Mouse (Mus musculus) midbrain, embryonic 11.5 days (tissue): Measurements from ENCODE around the gene Pomgnt2. TPM values are rescaled to one million over a fixed set of nuclear protein-coding genes. Genes with fewer than 3 reads are reported as not detected.

ENCODE experiments used
- ATAC-seq: fragments of 200-750 bp; cut with Nextera tagmentation; 2 replicates; pipeline ENCODE4 v1.8.0; 2017; ENCODE audit warnings: moderate TSS enrichment, moderate library complexity; ENCODE audit not compliant: low FRiP score
- DNase-seq: peaks from one replicate; pipeline ENCODE4 v3.0.0; 2015; ENCODE audit warnings: low spot score; ENCODE audit errors: missing footprints
- H3K27ac ChIP-seq: fragments of 300-500 bp; sonication (generic); 2 replicates; pipeline ENCODE4 v1.5.1; 2014; ENCODE audit warnings: low read depth, low read length
- H3K27me3 ChIP-seq: fragments of 300-500 bp; sonication (generic); 2 replicates; pipeline ENCODE4 v1.6.1; 2014; ENCODE audit warnings: mild to moderate bottlenecking, low read length, moderate library complexity, mixed read lengths; ENCODE audit not compliant: control insufficient read depth, insufficient read depth
- H3K36me3 ChIP-seq: fragments of 300-500 bp; sonication (generic); 2 replicates; pipeline ENCODE4 v1.6.1; 2014; ENCODE audit warnings: mild to moderate bottlenecking, low read length, moderate library complexity, mixed read lengths; ENCODE audit not compliant: control insufficient read depth, insufficient read depth
- H3K4me1 ChIP-seq: fragments of 300-500 bp; sonication (generic); 2 replicates; pipeline ENCODE4 v1.6.1; 2014; ENCODE audit warnings: low read length; ENCODE audit not compliant: control insufficient read depth, insufficient read depth
- H3K4me2 ChIP-seq: fragments of 300-500 bp; sonication (generic); 2 replicates; pipeline ENCODE4 v1.6.1; 2014; ENCODE audit warnings: mild to moderate bottlenecking, moderate library complexity
- H3K4me3 ChIP-seq: fragments of 300-500 bp; sonication (generic); 2 replicates; pipeline ENCODE4 v1.5.1; 2014; ENCODE audit warnings: low read depth, low read length
- H3K9ac ChIP-seq: fragments of 300-500 bp; sonication (generic); 2 replicates; pipeline ENCODE4 v1.6.1; 2014; ENCODE audit warnings: low read length
- H3K9me3 ChIP-seq: fragments of 300-500 bp; sonication (generic); 2 replicates; pipeline ENCODE4 v1.6.1; 2016; ENCODE audit warnings: low read length; ENCODE audit not compliant: control insufficient read depth
- WGBS: fragments of 180-500 bp; shearing (Covaris S2); extraction: QIAGEN DNeasy Blood & Tissue Kit; methylation state at CpG from one replicate; pipeline ENCODE4 v1.1.7; 2014; 5-methylcytosine and 5-hydroxymethylcytosine counted together
- polyA plus RNA-seq: library from polyadenylated mRNA; unstranded; fragments of >200 nt; fragmentation: Nextera tagmentation; extraction: Ambion mirVana; gene quantifications from 2 replicates; pipeline ENCODE4 v1.2.1, GENCODE M21; 2014

Pomgnt2 gene
- polyA plus RNA-seq, 1 experiment from 2014 or later, result 9.7 TPM

- no peak overlapping the region for H3K9ac ChIP-seq
- DNase-seq (peak; percentile 93), ATAC-seq (peak; percentile 48)
- no peaks in the 10 kb centered on the region for H3K4me1 ChIP-seq
- no peaks in the 10 kb centered on the region; the same call in 1 of the 2 replicates for H3K36me3 ChIP-seq
- H3K27ac ChIP-seq, result no peak overlapping the region
- no peak overlapping the region for H3K4me2 ChIP-seq
- H3K4me3 ChIP-seq, result no peak overlapping the region
- 57% methylated on average over 15 of the region's 15 CpGs for WGBS
- no peaks in the 10 kb centered on the region for H3K9me3 ChIP-seq
- H3K27me3 ChIP-seq, result no peaks in the 10 kb centered on the region
Observed at GRCm38 (mm10) chr9:121983504-121983903, 13.4 kb downstream of the Pomgnt2 start.

- Histone ChIP-seq H3K9me3 (no peaks in the 10 kb centered on the region), H3K9ac (no peak overlapping the region), H3K27ac (no peak overlapping the region), H3K4me1 (no peaks in the 10 kb centered on the region), H3K4me2 (no peak overlapping the region), H3K36me3 (no peaks in the 10 kb centered on the region; the same call in 1 of the 2 replicates), H3K27me3 (no peaks in the 10 kb centered on the region), H3K4me3 (no peak overlapping the region)
- peak; percentile 65 for DNase-seq
- no peak for ATAC-seq
- 92% methylated on average over 15 of the region's 15 CpGs for WGBS
Observed at GRCm38 (mm10) chr9:121982665-121983064, 14.2 kb downstream of the Pomgnt2 start.

GRCm38 (mm10) chr9:121982214-121982613 lies 14.7 kb downstream of the Pomgnt2 start:
- Histone ChIP-seq H3K36me3 (no peaks in the 10 kb centered on the region; the same call in 1 of the 2 replicates), H3K4me1 (no peaks in the 10 kb centered on the region), H3K4me2 (no peak overlapping the region), H3K4me3 (no peak overlapping the region), H3K27ac (no peak overlapping the region), H3K9me3 (no peaks in the 10 kb centered on the region), H3K9ac (no peak overlapping the region), H3K27me3 (no peaks in the 10 kb centered on the region)
- 96% methylated on average over 22 of the region's 22 CpGs for WGBS
- DNase-seq (no peak), ATAC-seq (no peak)

- Histone ChIP-seq H3K4me1 (no peaks in the 10 kb centered on the region), H3K36me3 (no peaks in the 10 kb centered on the region; the same call in 1 of the 2 replicates), H3K4me3 (no peak overlapping the region), H3K27ac (no peak overlapping the region), H3K9ac (no peak overlapping the region), H3K9me3 (no peaks in the 10 kb centered on the region), H3K27me3 (no peaks in the 10 kb centered on the region), H3K4me2 (no peak overlapping the region)
- WGBS, result 87% methylated on average over 10 of the region's 10 CpGs
- no peak for ATAC-seq
- peak; percentile 61 for DNase-seq
Observed at GRCm38 (mm10) chr9:121981466-121982105, 15.3 kb downstream of the Pomgnt2 start.

GRCm38 (mm10) chr9:121981046-121981445 lies 15.9 kb downstream of the Pomgnt2 start:
- Histone ChIP-seq H3K27ac (no peak overlapping the region), H3K27me3 (no peaks in the 10 kb centered on the region), H3K9ac (no peak overlapping the region), H3K4me1 (no peaks in the 10 kb centered on the region), H3K4me2 (no peak overlapping the region), H3K36me3 (no peaks in the 10 kb centered on the region; the same call in 1 of the 2 replicates), H3K9me3 (no peaks in the 10 kb centered on the region), H3K4me3 (no peak overlapping the region)
- WGBS, result 89% methylated on average over 9 of the region's 9 CpGs
- ATAC-seq (no peak), DNase-seq (no peak)

GRCm38 (mm10) chr9:121975321-121975720 lies 21.6 kb downstream of the Pomgnt2 start:
- no peak overlapping the region for H3K4me3 ChIP-seq
- 78% methylated on average over 2 of the region's 2 CpGs for WGBS
- DNase-seq (peak; percentile 53), ATAC-seq (no peak)
- no peak overlapping the region for H3K27ac ChIP-seq
- no peaks in the 10 kb centered on the region for H3K36me3 ChIP-seq
- no peaks in the 10 kb centered on the region for H3K4me1 ChIP-seq
- no peak overlapping the region for H3K4me2 ChIP-seq
- no peaks in the 10 kb centered on the region for H3K9me3 ChIP-seq
- H3K27me3 ChIP-seq, result no peaks in the 10 kb centered on the region
- no peak overlapping the region for H3K9ac ChIP-seq

- Histone ChIP-seq H3K27ac (no peak overlapping the region), H3K9me3 (no peaks in the 10 kb centered on the region), H3K4me3 (no peak overlapping the region), H3K27me3 (no peaks in the 10 kb centered on the region), H3K9ac (no peak overlapping the region), H3K4me2 (no peak overlapping the region), H3K36me3 (no peaks in the 10 kb centered on the region), H3K4me1 (no peaks in the 10 kb centered on the region)
- WGBS, result 89% methylated on average over 12 of the region's 12 CpGs
- ATAC-seq, result no peak
- peak; percentile 47 for DNase-seq
Observed at GRCm38 (mm10) chr9:121974141-121974986, 22.5 kb downstream of the Pomgnt2 start.

GRCm38 (mm10) chr9:121973207-121973606 lies 23.7 kb downstream of the Pomgnt2 start:
- Histone ChIP-seq H3K4me1 (no peaks in the 10 kb centered on the region), H3K4me2 (no peak overlapping the region), H3K36me3 (no peaks in the 10 kb centered on the region), H3K9ac (no peak overlapping the region), H3K9me3 (no peaks in the 10 kb centered on the region), H3K4me3 (no peak overlapping the region), H3K27ac (no peak overlapping the region), H3K27me3 (no peaks in the 10 kb centered on the region)
- DNase-seq, result peak; percentile 28
- WGBS, result 65% methylated on average over 1 of the region's 1 CpGs
- ATAC-seq, result no peak

GRCm38 (mm10) chr9:121969841-121970381 lies 27.0 kb downstream of the Pomgnt2 start:
- DNase-seq, result peak; percentile 41
- Histone ChIP-seq H3K4me2 (no peak overlapping the region), H3K36me3 (no peaks in the 10 kb centered on the region), H3K9ac (no peak overlapping the region), H3K27me3 (no peaks in the 10 kb centered on the region), H3K4me1 (no peaks in the 10 kb centered on the region), H3K9me3 (no peaks in the 10 kb centered on the region), H3K4me3 (no peak overlapping the region), H3K27ac (no peak overlapping the region)
- ATAC-seq, result no peak
- WGBS, result 66% methylated on average over 5 of the region's 5 CpGs
